Mouse (Mus musculus) liver, embryonic 16.5 days (tissue): ENCODE data around the gene Rhof. TPM values are rescaled to one million over a fixed set of nuclear protein-coding genes. Genes with fewer than 3 reads are reported as not detected.

Source experiments
- ATAC-seq: fragments of 200-750 bp; cut with Nextera tagmentation; 2 replicates; pipeline ENCODE4 v1.8.0; 2017; ENCODE audit warnings: low read depth, mild to moderate bottlenecking, moderate number of reproducible peaks, moderate library complexity
- H3K27ac ChIP-seq: fragments of 300-500 bp; sonication (generic); 2 replicates; pipeline ENCODE4 v1.5.1; 2014; ENCODE audit warnings: mild to moderate bottlenecking, low read length
- H3K27me3 ChIP-seq: fragments of 300-500 bp; sonication (generic); 2 replicates; pipeline ENCODE4 v1.6.1; 2014; ENCODE audit warnings: low read depth, low read length, mixed read lengths; ENCODE audit not compliant: control insufficient read depth, insufficient read depth
- H3K36me3 ChIP-seq: fragments of 300-500 bp; sonication (generic); 2 replicates; pipeline ENCODE4 v1.6.1; 2014; ENCODE audit warnings: mild to moderate bottlenecking; ENCODE audit not compliant: control insufficient read depth, insufficient read depth
- H3K4me1 ChIP-seq: fragments of 300-500 bp; sonication (generic); 2 replicates; pipeline ENCODE4 v1.6.1; 2014; ENCODE audit warnings: low read depth, low read length, mixed read lengths; ENCODE audit not compliant: control insufficient read depth
- H3K4me2 ChIP-seq: fragments of 300-500 bp; sonication (generic); 2 replicates; pipeline ENCODE4 v1.6.1; 2014; ENCODE audit warnings: low read depth, low read length, mixed read lengths
- H3K4me3 ChIP-seq: fragments of 300-500 bp; sonication (generic); 2 replicates; pipeline ENCODE4 v1.5.1; 2014; ENCODE audit warnings: low read depth, mild to moderate bottlenecking, low read length
- H3K9ac ChIP-seq: fragments of 300-500 bp; sonication (generic); 2 replicates; pipeline ENCODE4 v1.6.1; 2014; ENCODE audit warnings: low read depth, low read length
- H3K9me3 ChIP-seq: fragments of 300-500 bp; sonication (generic); replicated peaks from 2 replicates; pipeline ENCODE4 v1.6.1; 2016; ENCODE audit warnings: low read length; ENCODE audit not compliant: control insufficient read depth
- WGBS: fragments of 180-500 bp; shearing (Covaris S2); extraction: QIAGEN DNeasy Blood & Tissue Kit; methylation state at CpG from one replicate; pipeline ENCODE4 v1.1.7; 2014; ENCODE audit not compliant: insufficient replicate concordance; 5-methylcytosine and 5-hydroxymethylcytosine counted together
- polyA plus RNA-seq: library from polyadenylated mRNA; unstranded; fragments of >200 nt; fragmentation: Nextera tagmentation; extraction: Ambion mirVana; gene quantifications from 2 replicates; pipeline ENCODE4 v1.2.1, GENCODE M21; 2015

Rhof gene
- polyA plus RNA-seq, 1 experiment from 2014 or later, result 2.3 TPM

- peaks cover 26% of the 10 kb centered on the region for H3K4me1 ChIP-seq
- H3K4me3 ChIP-seq, result no peak overlapping the region
- H3K27ac ChIP-seq, result peak overlapping the region; percentile 45; the same call in 1 of the 2 replicates
- H3K4me2 ChIP-seq, result peak overlapping the region; percentile 48
- ATAC-seq, result 0 out of 2 replicates have a peak, but pooled peaks have one; percentile 19
- no peaks in the 10 kb centered on the region; the same call in 1 of the 2 replicates for H3K27me3 ChIP-seq
- 25% methylated on average over 17 of the region's 18 CpGs for WGBS
- no peaks in the 10 kb centered on the region for H3K36me3 ChIP-seq
- H3K9me3 ChIP-seq, result no peaks in the 10 kb centered on the region
- no peak overlapping the region; the same call in 1 of the 2 replicates for H3K9ac ChIP-seq
Observed at GRCm38 (mm10) chr5:123125638-123126406, 6.7 kb downstream of the Rhof start.

GRCm38 (mm10) chr5:123125105-123125504 is 7.4 kb downstream of the Rhof start:
- Histone ChIP-seq H3K9me3 (no peaks in the 10 kb centered on the region), H3K4me3 (no peak overlapping the region), H3K27ac (no peak overlapping the region), H3K4me2 (no peak overlapping the region), H3K27me3 (no peaks in the 10 kb centered on the region; the same call in 1 of the 2 replicates), H3K36me3 (no peaks in the 10 kb centered on the region), H3K4me1 (peaks cover 26% of the 10 kb centered on the region), H3K9ac (no peak overlapping the region)
- 70% methylated on average over 6 of the region's 6 CpGs for WGBS
- ATAC-seq, result no peak

- ATAC-seq, result no peak
- H3K27me3 ChIP-seq, result no peaks in the 10 kb centered on the region
- no peak overlapping the region for H3K4me2 ChIP-seq
- H3K4me1 ChIP-seq, result peaks cover 22% of the 10 kb centered on the region
- WGBS, result 82% methylated on average over 4 of the region's 4 CpGs
- H3K36me3 ChIP-seq, result no peaks in the 10 kb centered on the region; the same call in 1 of the 2 replicates
- H3K27ac ChIP-seq, result no peak overlapping the region
- H3K4me3 ChIP-seq, result no peak overlapping the region
- H3K9me3 ChIP-seq, result no peaks in the 10 kb centered on the region
- no peak overlapping the region for H3K9ac ChIP-seq
Observed at GRCm38 (mm10) chr5:123122181-123122580, 10.3 kb downstream of the Rhof start.

- Histone ChIP-seq H3K4me2 (no peak overlapping the region), H3K27me3 (no peaks in the 10 kb centered on the region), H3K4me3 (no peak overlapping the region), H3K4me1 (peaks cover 10% of the 10 kb centered on the region), H3K27ac (no peak overlapping the region), H3K9ac (no peak overlapping the region), H3K9me3 (no peaks in the 10 kb centered on the region), H3K36me3 (peaks cover 3% of the 10 kb centered on the region)
- ATAC-seq, result no peak
- WGBS, result 82% methylated on average over 7 of the region's 7 CpGs
Observed at GRCm38 (mm10) chr5:123120624-123121215, 11.8 kb downstream of the Rhof start.

- no peak overlapping the region for H3K4me3 ChIP-seq
- ATAC-seq, result no peak
- no peak overlapping the region for H3K4me2 ChIP-seq
- H3K27me3 ChIP-seq, result no peaks in the 10 kb centered on the region
- no peak overlapping the region for H3K27ac ChIP-seq
- H3K4me1 ChIP-seq, result no peaks in the 10 kb centered on the region
- WGBS, result 31% methylated on average over 10 of the region's 10 CpGs
- no peak overlapping the region for H3K9ac ChIP-seq
- peaks cover 7% of the 10 kb centered on the region for H3K36me3 ChIP-seq
- no peaks in the 10 kb centered on the region for H3K9me3 ChIP-seq
Observed at GRCm38 (mm10) chr5:123118826-123119225, 13.7 kb downstream of the Rhof start.

GRCm38 (mm10) chr5:123117773-123118172 is 14.7 kb downstream of the Rhof start:
- Histone ChIP-seq H3K4me1 (no peaks in the 10 kb centered on the region), H3K4me3 (no peak overlapping the region), H3K9ac (no peak overlapping the region), H3K9me3 (no peaks in the 10 kb centered on the region), H3K27me3 (no peaks in the 10 kb centered on the region), H3K4me2 (no peak overlapping the region), H3K27ac (no peak overlapping the region), H3K36me3 (peaks cover 7% of the 10 kb centered on the region)
- peak; percentile 19; the same call in 1 of the 2 replicates for ATAC-seq
- 74% methylated on average over 8 of the region's 8 CpGs for WGBS

- Histone ChIP-seq H3K4me3 (no peak overlapping the region), H3K4me2 (no peak overlapping the region), H3K27ac (no peak overlapping the region), H3K9ac (no peak overlapping the region), H3K4me1 (no peaks in the 10 kb centered on the region), H3K36me3 (peaks cover 7% of the 10 kb centered on the region), H3K9me3 (no peaks in the 10 kb centered on the region), H3K27me3 (no peaks in the 10 kb centered on the region)
- WGBS, result 13% methylated on average over 10 of the region's 10 CpGs
- peak; percentile 62 for ATAC-seq
Observed at GRCm38 (mm10) chr5:123117257-123117656, 15.2 kb downstream of the Rhof start.

GRCm38 (mm10) chr5:123116080-123116479 is 16.4 kb downstream of the Rhof start:
- 79% methylated on average over 8 of the region's 8 CpGs for WGBS
- no peak overlapping the region for H3K4me2 ChIP-seq

GRCm38 (mm10) chr5:123114924-123115323 is 17.6 kb downstream of the Rhof start:
- Histone ChIP-seq H3K4me2 (no peak overlapping the region), H3K9me3 (no peaks in the 10 kb centered on the region), H3K27me3 (no peaks in the 10 kb centered on the region), H3K27ac (no peak overlapping the region), H3K4me1 (no peaks in the 10 kb centered on the region), H3K36me3 (peaks cover 7% of the 10 kb centered on the region), H3K4me3 (no peak overlapping the region), H3K9ac (no peak overlapping the region)
- ATAC-seq, result no peak
- WGBS, result 55% methylated on average over 7 of the region's 7 CpGs

More at GRCm38 (mm10) chr5:123116080-123116479, 16.4 kb downstream of the Rhof start:
- Histone ChIP-seq H3K4me3 (no peak overlapping the region), H3K27me3 (no peaks in the 10 kb centered on the region), H3K9me3 (no peaks in the 10 kb centered on the region), H3K27ac (no peak overlapping the region), H3K4me1 (no peaks in the 10 kb centered on the region), H3K36me3 (peaks cover 7% of the 10 kb centered on the region), H3K9ac (no peak overlapping the region)
- ATAC-seq, result no peak
